Mouse (Mus musculus): ENCODE measurements at regions not wholly inside any gene's neighbourhood (a gene's known extent, or its start where the extent isn't known, plus 50 kb on each side); places are given as distances from the start of the nearest gene placed in this dataset.

- DNase-seq: no peak
Measured at GRCm38 (mm10) chr5:91692292-91692691, 174.9 kb downstream of the Parm1 start.

DNA sequence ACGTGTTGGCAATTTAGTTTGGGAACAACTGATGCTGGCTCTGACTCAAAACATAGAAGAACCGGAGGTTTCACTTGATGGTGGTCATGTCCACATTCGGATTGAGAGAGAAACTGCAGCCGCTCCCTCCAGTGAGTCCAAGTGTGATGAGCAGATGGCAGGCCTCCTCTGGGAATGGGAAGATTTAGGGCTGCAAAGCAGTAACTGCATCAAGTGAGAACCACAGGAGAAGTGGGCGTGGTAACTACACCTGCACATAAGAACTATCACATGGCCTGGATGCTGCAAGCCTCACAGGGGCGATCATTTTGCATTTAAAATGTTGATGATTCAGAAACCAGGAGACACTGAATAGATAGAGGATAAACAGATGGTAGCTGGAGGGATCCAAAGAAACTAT, 161.3 kb downstream of the Parm1 start:
- no peak for DNase-seq
